Mouse (Mus musculus) bone marrow macrophage, adult 2 months (primary cell): Measurements from ENCODE around the gene Ykt6.

Experiments used
- CTCF ChIP-seq: IDR thresholded peaks from 2 replicates; pipeline ENCODE4 v1.5.1; 2012; ENCODE audit warnings: low read depth, mild to moderate bottlenecking, low read length, moderate library complexity
- POLR2A ChIP-seq: IDR thresholded peaks from 2 replicates; pipeline ENCODE4 v1.6.1; 2012; ENCODE audit warnings: mild to moderate bottlenecking, low read depth, low read length, borderline replicate concordance

DNA sequence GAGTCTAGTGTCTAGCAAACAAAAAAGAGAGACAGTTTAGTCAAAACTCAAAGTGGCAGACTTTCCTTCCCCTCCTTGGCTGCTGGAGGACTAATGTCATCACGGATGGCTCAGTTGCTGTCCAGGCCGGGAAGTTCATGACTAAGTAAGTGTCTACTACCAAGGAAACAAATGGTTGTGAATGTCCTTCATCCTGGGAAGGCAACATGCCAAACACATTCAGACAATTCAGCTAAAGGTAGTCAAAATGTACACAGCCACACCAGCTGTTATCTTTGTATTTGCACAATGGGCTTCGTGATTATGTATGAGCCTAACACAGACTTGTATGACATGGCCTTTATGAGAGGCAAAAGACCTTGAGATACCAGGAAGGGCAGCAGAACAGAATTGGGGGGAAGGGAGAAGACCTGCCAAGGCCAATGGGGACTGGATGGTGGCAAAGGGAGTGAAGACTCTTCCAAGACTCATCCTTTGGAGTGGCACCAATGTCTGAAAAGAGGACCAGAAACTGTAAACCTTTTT lies 28.7 kb upstream of the Ykt6 start:
- TF ChIP-seq CTCF: no peak
- no peak for TF ChIP-seq POLR2A
